Mouse (Mus musculus) C2C12 (cell line): ENCODE measurements around the gene Ptprk. TPM values are rescaled to one million over a fixed set of nuclear protein-coding genes. Genes with fewer than 3 reads are reported as not detected.

Experiments
- H3K27me3 ChIP-seq: one replicate; pipeline ENCODE4 v1.6.1; 2011; ENCODE audit not compliant: control insufficient read depth, insufficient read depth, insufficient read length
- H3K36me3 ChIP-seq: one replicate; pipeline ENCODE4 v1.6.1; 2011; ENCODE audit not compliant: control insufficient read depth, insufficient read depth
- H3K4me3 ChIP-seq: one replicate; pipeline ENCODE4 v1.5.1; 2011; ENCODE audit warnings: mild to moderate bottlenecking, control low read depth; ENCODE audit not compliant: poor library complexity, insufficient read depth, severe bottlenecking
- H3K79me2 ChIP-seq: one replicate; pipeline ENCODE4 v1.6.1; 2011; ENCODE audit not compliant: control insufficient read depth, insufficient read depth
- H3K79me3 ChIP-seq: one replicate; pipeline ENCODE4 v1.6.1; 2011; ENCODE audit warnings: low read depth, control low read depth
- H3ac ChIP-seq: one replicate; pipeline ENCODE3; 2011; ENCODE audit warnings: low read depth; ENCODE audit not compliant: control insufficient read depth, insufficient read length
- CEBPB ChIP-seq: IDR thresholded peaks from one replicate; pipeline ENCODE4 v1.6.1; 2011; ENCODE audit warnings: low read depth, mild to moderate bottlenecking, control low read depth, moderate library complexity
- CTCF ChIP-seq: IDR thresholded peaks from one replicate; pipeline ENCODE4 v1.5.1; 2011; ENCODE audit not compliant: control insufficient read depth, insufficient read depth, insufficient read length
- FOSL1 ChIP-seq: IDR thresholded peaks from one replicate; pipeline ENCODE4 v1.8.0; 2011; ENCODE audit warnings: mild to moderate bottlenecking, low read length; ENCODE audit not compliant: poor library complexity, insufficient read depth, severe bottlenecking
- MAX ChIP-seq: IDR thresholded peaks from one replicate; pipeline ENCODE4 v1.6.1; 2011; ENCODE audit warnings: mild to moderate bottlenecking, control low read depth
- MYOD1 ChIP-seq: IDR thresholded peaks from one replicate; pipeline ENCODE4 v1.6.1; 2011; ENCODE audit warnings: low read depth; ENCODE audit not compliant: control insufficient read depth, insufficient read length
- MYOG ChIP-seq: IDR thresholded peaks from one replicate; pipeline ENCODE4 v1.6.1; 2011; ENCODE audit not compliant: control insufficient read depth, insufficient read length; ENCODE audit errors: extremely low read depth
- USF1 ChIP-seq: IDR thresholded peaks from one replicate; pipeline ENCODE4 v1.6.1; 2011; ENCODE audit warnings: low read depth, mild to moderate bottlenecking, control low read depth, moderate library complexity
- polyA plus RNA-seq: library from polyadenylated mRNA; unstranded; fragments of >200 nt; fragmentation: generic; extraction: Trizol; gene quantifications from one replicate; pipeline ENCODE4 v1.2.1, GENCODE M21; 2012; ENCODE audit warnings: missing spikeins

The Ptprk gene
- polyA plus RNA-seq, 1 experiment: 13.7 TPM

DNA sequence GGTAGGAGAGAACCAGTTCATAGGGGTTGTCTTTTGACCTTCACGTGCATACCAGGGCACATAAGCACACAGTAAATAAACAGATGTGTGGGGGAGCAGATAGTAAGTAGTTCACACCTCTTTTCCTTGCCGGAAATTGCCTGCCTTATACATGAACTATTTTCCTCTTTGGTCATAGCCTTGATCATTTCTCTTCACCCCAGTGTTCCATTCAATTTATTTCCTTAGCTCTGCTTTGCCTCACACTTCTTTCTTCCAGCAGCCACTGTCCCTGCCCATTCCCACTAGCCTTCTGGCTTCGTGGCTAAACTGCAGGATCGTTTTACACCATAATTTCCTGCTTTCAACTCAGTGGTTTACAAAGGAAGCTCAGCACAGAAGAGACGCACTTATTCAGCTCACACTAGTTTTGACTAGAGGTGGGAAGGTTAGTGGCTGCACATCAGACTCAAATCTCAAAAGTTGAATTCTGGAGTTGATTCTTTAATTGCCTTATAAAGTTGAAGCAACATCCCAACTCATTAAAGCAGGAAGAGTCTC lies 151.0 kb downstream of the Ptprk start:
- peaks cover 20% of the 10 kb centered on the region for H3K79me2 ChIP-seq
- H3K27me3 ChIP-seq: no peaks in the 10 kb centered on the region
- TF ChIP-seq USF1 (no peak), CEBPB (no peak), MYOD1 (no peak), CTCF (no peak), MYOG (no peak), FOSL1 (no peak), MAX (no peak)
- no peak overlapping the region for H3ac ChIP-seq
- H3K4me3 ChIP-seq: no peak overlapping the region
- H3K36me3 ChIP-seq: no peaks in the 10 kb centered on the region
- H3K79me3 ChIP-seq: no peaks in the 10 kb centered on the region

DNA sequence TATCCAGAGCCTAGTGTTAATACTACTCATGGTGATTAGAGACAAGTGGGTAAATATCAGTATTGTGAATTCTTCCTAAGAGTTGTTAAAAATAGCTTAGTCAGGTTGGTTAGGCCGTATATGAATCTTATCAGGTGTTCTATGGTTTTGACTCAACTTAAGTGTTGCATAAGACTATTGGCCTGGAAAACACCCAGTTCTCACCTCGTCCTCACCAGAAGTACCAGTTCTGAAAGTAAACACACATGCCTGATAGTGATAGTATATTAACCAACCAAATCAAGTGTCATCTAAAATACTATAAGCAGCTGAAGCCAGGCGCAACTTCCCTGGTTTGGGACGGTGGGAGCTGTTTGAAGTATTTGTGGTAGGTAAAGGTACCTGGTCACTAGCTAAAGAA lies 153.1 kb downstream of the Ptprk start:
- Histone ChIP-seq H3K27me3 (no peaks in the 10 kb centered on the region), H3K4me3 (no peak overlapping the region), H3ac (no peak overlapping the region), H3K79me3 (no peaks in the 10 kb centered on the region), H3K36me3 (no peaks in the 10 kb centered on the region), H3K79me2 (peaks cover 30% of the 10 kb centered on the region)
- no peak for TF ChIP-seq MAX

DNA sequence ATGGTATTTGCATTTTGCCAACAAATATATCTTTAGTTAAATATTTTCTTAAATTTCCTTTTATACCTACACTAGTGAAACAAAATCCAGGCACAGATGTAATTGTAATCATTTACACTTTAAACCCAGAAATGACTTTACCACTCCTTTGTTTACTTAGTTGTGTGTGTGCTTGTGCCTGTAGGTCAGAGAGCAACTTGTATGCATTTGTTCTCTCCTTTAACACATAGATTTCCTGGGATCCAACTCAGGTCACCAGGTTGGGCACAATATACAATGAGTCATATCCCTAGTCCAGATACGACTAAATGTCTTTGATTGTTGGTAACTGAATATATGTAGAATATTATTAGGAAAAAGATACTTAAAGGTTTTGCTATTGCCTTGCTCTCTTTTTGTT lies 153.6 kb downstream of the Ptprk start:
- no peak for TF ChIP-seq MAX
- no peaks in the 10 kb centered on the region for H3K79me3 ChIP-seq

DNA sequence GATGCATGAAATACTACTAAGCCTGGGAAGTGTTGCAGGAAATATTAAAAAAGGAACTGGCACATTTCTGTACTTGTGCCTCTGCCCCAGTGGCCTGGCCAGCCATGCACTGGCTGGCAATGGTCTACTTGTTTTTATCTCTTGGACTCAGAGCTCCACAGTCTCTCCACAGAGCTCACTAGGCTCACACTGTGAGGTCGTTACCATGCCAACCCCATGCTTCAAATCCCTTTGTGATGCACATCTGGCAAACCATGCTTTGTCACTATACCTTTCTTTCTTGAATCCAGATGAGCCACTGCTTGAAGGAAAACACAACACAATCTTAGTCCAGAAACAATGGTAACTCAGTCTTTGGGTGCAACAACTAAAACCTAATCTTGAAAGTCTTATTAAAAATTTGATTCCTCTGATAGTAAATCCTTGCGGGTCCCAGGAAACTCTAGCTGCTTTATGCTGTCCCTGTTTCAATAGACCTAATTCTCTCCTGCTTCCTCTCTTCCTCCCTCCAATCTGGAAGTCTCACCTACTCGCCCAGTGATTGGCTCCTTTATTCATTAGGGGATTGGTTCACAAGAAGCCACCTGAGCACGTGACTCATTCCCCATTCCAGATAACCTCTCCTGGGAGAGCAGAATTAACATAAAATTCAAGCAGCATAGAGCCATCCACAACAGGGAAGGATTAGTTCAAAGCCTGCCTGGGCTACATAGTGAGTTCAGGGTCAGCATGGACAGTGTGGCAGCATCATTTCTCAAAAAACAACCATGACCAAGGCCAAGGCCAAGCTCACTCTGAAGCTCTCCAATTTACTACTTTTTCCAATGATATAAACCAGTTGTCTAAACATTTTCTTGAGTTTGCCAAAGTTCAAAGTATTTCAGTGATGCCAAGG lies 157.9 kb downstream of the Ptprk start:
- Histone ChIP-seq H3K27me3 (no peaks in the 10 kb centered on the region), H3K79me3 (no peaks in the 10 kb centered on the region)

More for the DNA sequence above, 153.6 kb downstream of the Ptprk start:
- Histone ChIP-seq H3ac (no peak overlapping the region), H3K27me3 (no peaks in the 10 kb centered on the region), H3K36me3 (no peaks in the 10 kb centered on the region), H3K4me3 (no peak overlapping the region), H3K79me2 (peaks cover 30% of the 10 kb centered on the region)

DNA sequence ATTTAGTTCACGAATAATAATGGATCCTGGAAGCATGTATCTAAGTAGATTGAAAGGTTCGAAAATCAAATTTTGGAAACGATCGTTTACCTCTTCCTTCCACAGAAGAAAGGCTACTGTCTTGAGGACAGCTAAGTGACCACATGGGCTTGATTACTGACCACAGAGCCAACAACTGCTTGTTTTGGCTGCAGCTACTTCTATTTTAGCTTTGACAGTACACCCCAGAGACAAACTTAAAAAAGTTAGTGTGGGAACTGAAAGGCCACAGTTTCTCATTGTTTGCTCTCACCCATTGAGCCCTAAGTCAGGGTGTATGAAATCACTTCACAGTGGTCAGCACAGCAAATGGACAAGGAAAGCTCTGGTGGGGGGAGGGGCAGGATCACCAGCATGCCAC lies 174.4 kb downstream of the Ptprk start:
- Histone ChIP-seq H3ac (no peak overlapping the region), H3K27me3 (no peaks in the 10 kb centered on the region), H3K79me3 (peaks cover 1% of the 10 kb centered on the region), H3K4me3 (no peak overlapping the region), H3K36me3 (no peaks in the 10 kb centered on the region), H3K79me2 (no peaks in the 10 kb centered on the region)
- no peak for TF ChIP-seq CEBPB
- no peak for TF ChIP-seq MYOG
- TF ChIP-seq CTCF: no peak
- TF ChIP-seq MAX: no peak
- no peak for TF ChIP-seq FOSL1
- TF ChIP-seq MYOD1: no peak
- TF ChIP-seq USF1: no peak

More for the DNA sequence above, 157.9 kb downstream of the Ptprk start:
- Histone ChIP-seq H3K4me3 (no peak overlapping the region), H3K36me3 (no peaks in the 10 kb centered on the region), H3ac (no peak overlapping the region), H3K79me2 (peaks cover 18% of the 10 kb centered on the region)
- TF ChIP-seq USF1 (no peak), MAX (no peak), FOSL1 (no peak), CTCF (no peak), MYOG (no peak), MYOD1 (no peak), CEBPB (no peak)

DNA sequence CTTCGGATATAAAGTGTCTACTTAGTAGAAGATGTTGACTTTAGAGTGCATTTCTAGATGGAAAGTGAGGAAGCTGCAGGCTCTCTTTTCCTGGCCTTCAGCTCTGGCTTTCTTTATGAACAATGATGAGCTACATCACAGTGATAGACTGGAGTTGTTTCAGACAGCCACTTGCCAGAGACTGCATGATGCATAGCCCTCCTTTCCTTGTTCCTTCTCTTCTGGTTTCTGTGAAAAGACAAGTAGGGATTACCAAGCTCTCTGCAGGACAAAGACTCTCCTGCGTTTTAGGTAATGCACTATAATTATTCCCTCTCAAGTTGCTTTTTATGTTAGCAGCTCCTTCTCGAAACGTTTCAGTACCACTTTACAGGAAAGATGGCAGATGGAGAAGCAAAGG lies 176.8 kb downstream of the Ptprk start:
- Histone ChIP-seq H3K79me3 (peaks cover 1% of the 10 kb centered on the region), H3K4me3 (no peak overlapping the region), H3K79me2 (no peaks in the 10 kb centered on the region), H3ac (no peak overlapping the region), H3K36me3 (no peaks in the 10 kb centered on the region), H3K27me3 (no peaks in the 10 kb centered on the region)
- no peak for TF ChIP-seq MAX
- TF ChIP-seq CTCF: no peak
- no peak for TF ChIP-seq MYOG
- TF ChIP-seq USF1: no peak
- no peak for TF ChIP-seq FOSL1
- TF ChIP-seq CEBPB: no peak
- TF ChIP-seq MYOD1: no peak
